Mouse (Mus musculus) stomach, embryonic 16.5 days (tissue): ENCODE data around the gene Lmx1b. TPM values are rescaled to one million over a fixed set of nuclear protein-coding genes. Genes with fewer than 3 reads are reported as not detected.

Source experiments
- ATAC-seq: fragments of 200-750 bp; cut with Nextera tagmentation; 2 replicates; pipeline ENCODE4 v1.8.0; 2017; ENCODE audit warnings: moderate number of reproducible peaks, moderate TSS enrichment; ENCODE audit not compliant: insufficient read depth, low FRiP score
- H3K27ac ChIP-seq: fragments of 300-500 bp; sonication (generic); 2 replicates; pipeline ENCODE4 v1.5.1; 2014; ENCODE audit warnings: low read length
- H3K27me3 ChIP-seq: fragments of 300-500 bp; sonication (generic); 2 replicates; pipeline ENCODE4 v1.6.1; 2014; ENCODE audit warnings: low read length, control low read depth, mixed read lengths; ENCODE audit not compliant: control insufficient read depth, insufficient read depth
- H3K36me3 ChIP-seq: fragments of 300-500 bp; sonication (generic); 2 replicates; pipeline ENCODE4 v1.6.1; 2014; ENCODE audit warnings: low read length; ENCODE audit not compliant: control insufficient read depth, insufficient read depth
- H3K4me1 ChIP-seq: fragments of 300-500 bp; sonication (generic); 2 replicates; pipeline ENCODE4 v1.6.1; 2014; ENCODE audit warnings: low read length, control low read depth, mixed read lengths; ENCODE audit not compliant: control insufficient read depth, insufficient read depth
- H3K4me2 ChIP-seq: fragments of 300-500 bp; sonication (generic); 2 replicates; pipeline ENCODE4 v1.6.1; 2014; ENCODE audit warnings: low read depth, low read length, mixed read lengths
- H3K4me3 ChIP-seq: fragments of 300-500 bp; sonication (generic); replicated peaks from 2 replicates; pipeline ENCODE4 v1.5.1; 2014; ENCODE audit warnings: mild to moderate bottlenecking, low read length
- H3K9ac ChIP-seq: fragments of 300-500 bp; sonication (generic); 2 replicates; pipeline ENCODE4 v1.6.1; 2014; ENCODE audit warnings: low read length
- H3K9me3 ChIP-seq: fragments of 300-500 bp; sonication (generic); replicated peaks from 2 replicates; pipeline ENCODE4 v1.6.1; 2016; ENCODE audit warnings: low read length, control low read depth; ENCODE audit not compliant: control insufficient read depth
- WGBS: fragments of 180-500 bp; shearing (Covaris S2); extraction: QIAGEN DNeasy Blood & Tissue Kit; methylation state at CpG from one replicate; pipeline ENCODE4 v1.1.7; 2014; 5-methylcytosine and 5-hydroxymethylcytosine counted together
- polyA plus RNA-seq: library from polyadenylated mRNA; unstranded; fragments of >200 nt; fragmentation: Nextera tagmentation; extraction: Ambion mirVana; gene quantifications from 2 replicates; pipeline ENCODE4 v1.2.1, GENCODE M21; 2015

Lmx1b gene
- polyA plus RNA-seq, 1 experiment from 2014 or later = not detected

DNA sequence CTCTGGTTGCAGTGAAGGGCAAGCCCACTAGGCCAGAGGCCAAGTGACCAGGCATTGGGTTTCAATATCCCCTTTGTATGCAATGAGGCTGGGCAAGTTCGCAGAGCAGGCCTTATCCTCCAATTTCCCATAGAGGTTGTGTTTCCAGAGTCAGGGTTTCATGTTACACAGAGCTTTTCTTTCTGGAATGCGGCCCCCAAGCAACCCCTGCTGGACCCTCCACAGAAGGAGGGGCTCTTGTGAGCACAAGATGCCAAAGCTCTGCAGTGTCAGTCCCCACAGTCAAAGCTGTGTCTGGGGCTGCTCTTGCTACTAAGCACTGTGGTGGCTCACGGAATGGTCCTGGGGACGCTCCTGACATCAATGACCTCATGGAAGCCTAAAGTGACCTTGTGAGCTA is 8.6 kb upstream of the Lmx1b start:
- 33% methylated on average over 4 of the region's 4 CpGs for WGBS
- Histone ChIP-seq H3K4me1 (no peaks in the 10 kb centered on the region), H3K9me3 (no peaks in the 10 kb centered on the region), H3K4me3 (no peak overlapping the region), H3K9ac (no peak overlapping the region), H3K36me3 (no peaks in the 10 kb centered on the region), H3K4me2 (no peak overlapping the region), H3K27me3 (peaks cover 50% of the 10 kb centered on the region), H3K27ac (no peak overlapping the region)
- ATAC-seq = peak; percentile 50; the same call in 1 of the 2 replicates

DNA sequence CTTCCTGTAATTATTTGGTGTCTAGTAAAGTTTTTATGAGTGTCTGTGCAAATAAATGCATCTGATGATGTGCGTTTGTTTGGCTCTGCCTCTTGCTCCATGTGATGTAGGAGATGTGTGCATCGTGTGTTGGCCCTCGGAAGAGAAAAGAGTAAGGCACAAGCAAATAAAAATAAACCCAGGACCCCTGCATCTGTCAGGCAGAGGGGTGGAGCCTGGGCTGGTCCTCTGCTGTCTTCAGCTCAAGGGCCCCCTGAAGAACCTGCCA is 5.9 kb upstream of the Lmx1b start:
- H3K4me2 ChIP-seq = no peak overlapping the region
- H3K27me3 ChIP-seq = peaks cover 76% of the 10 kb centered on the region
- H3K4me3 ChIP-seq = no peak overlapping the region
- H3K9me3 ChIP-seq = no peaks in the 10 kb centered on the region
- H3K27ac ChIP-seq = no peak overlapping the region
- H3K4me1 ChIP-seq = peaks cover 10% of the 10 kb centered on the region; the same call in 1 of the 2 replicates
- ATAC-seq = no peak
- WGBS = 8% methylated on average over 3 of the region's 3 CpGs
- H3K9ac ChIP-seq = no peak overlapping the region
- no peaks in the 10 kb centered on the region for H3K36me3 ChIP-seq

DNA sequence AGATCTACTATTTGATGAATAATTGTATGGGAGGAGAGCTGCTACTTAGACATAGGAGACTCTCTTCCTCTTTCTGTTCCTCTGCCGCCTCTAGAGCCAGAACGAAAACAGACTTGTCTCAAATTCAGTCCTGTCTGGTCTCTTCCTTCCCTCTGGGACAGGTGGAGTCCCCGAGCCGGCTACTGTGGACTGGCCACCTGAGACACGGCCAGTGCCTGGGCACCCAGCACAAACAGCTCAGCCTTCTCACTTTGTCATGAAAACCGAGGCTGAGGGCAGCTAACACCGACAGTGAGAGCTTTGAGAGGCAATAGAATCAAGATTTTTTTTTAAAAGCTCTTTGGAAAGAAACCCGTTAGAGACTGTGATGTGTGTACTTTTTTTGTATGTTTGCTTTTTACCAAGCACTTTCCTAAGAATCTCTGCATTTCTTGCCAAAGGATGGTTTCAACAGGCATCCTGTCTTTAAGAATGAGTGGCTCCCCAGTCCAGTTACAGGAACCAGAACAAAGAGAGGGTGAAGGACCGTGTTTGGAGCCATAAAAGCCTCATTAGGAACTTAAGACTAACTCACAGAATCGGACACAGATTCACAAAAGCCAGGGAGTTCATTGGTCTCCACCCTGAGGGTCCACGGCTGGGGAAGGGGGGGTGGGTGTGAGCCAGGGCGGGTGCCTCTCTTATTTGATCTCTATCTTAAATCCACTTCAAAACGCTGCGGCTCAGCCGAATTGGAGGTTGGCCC is 5.4 kb upstream of the Lmx1b start:
- 4% methylated on average over 15 of the region's 15 CpGs for WGBS
- ATAC-seq = no peak
- H3K4me2 ChIP-seq = no peak overlapping the region
- no peaks in the 10 kb centered on the region for H3K36me3 ChIP-seq
- H3K9ac ChIP-seq = no peak overlapping the region
- peaks cover 10% of the 10 kb centered on the region; the same call in 1 of the 2 replicates for H3K4me1 ChIP-seq
- H3K27me3 ChIP-seq = peaks cover 81% of the 10 kb centered on the region
- H3K27ac ChIP-seq = no peak overlapping the region
- H3K9me3 ChIP-seq = no peaks in the 10 kb centered on the region
- H3K4me3 ChIP-seq = no peak overlapping the region

DNA sequence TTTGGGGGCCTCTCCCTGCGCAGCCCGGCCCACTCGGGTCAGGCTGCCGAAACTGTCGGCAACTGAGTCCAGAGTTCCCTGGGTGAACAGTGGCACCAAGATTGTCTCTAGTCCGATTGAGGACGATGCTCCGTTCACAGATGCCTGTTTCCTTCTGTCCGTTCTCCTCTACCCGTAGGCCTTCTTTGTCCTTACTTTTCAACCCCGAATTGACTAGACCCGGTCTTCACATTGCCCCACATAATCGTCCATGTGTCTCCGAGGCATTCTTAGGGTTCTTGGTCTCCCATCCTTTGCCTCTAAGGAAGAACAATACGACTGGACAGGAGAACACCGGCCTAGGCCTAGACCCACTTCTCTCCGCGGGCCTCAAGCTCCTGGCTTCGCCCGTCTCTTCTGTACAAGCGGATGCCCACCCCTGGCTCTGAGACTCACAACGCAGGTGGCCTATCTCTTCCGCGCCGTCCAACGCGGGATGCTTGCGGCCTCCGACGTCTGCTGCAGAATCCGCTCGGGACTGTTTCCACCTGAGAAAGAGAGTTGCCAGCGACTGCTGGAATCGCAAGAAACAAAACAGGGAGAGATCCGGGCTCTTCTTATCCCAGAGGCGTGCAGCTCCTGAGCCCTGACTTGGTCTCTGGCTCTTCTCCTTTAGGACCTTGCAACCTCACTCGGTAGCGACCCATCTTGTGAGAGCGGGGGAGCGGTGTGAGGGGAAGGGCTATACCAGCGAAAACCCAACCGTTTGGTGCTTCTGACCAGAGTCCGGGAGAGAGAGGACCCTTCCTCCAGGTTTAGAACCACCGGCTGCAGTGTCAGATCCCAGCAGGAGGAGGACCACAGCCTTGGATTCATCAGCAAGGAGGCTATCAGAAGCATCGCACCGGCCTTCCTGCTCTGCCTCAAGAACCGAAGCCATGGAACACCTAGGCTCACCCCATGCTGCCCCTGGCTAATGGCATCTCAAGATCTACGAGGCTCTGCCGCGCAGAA is 3.7 kb upstream of the Lmx1b start:
- H3K36me3 ChIP-seq = no peaks in the 10 kb centered on the region
- 10% methylated on average over 50 of the region's 50 CpGs for WGBS
- H3K4me3 ChIP-seq = no peak overlapping the region
- H3K9me3 ChIP-seq = no peaks in the 10 kb centered on the region
- no peak overlapping the region for H3K9ac ChIP-seq
- H3K27ac ChIP-seq = no peak overlapping the region
- H3K27me3 ChIP-seq = peaks cover 96% of the 10 kb centered on the region
- H3K4me2 ChIP-seq = no peak overlapping the region
- peaks cover 17% of the 10 kb centered on the region for H3K4me1 ChIP-seq
- ATAC-seq = no peak

DNA sequence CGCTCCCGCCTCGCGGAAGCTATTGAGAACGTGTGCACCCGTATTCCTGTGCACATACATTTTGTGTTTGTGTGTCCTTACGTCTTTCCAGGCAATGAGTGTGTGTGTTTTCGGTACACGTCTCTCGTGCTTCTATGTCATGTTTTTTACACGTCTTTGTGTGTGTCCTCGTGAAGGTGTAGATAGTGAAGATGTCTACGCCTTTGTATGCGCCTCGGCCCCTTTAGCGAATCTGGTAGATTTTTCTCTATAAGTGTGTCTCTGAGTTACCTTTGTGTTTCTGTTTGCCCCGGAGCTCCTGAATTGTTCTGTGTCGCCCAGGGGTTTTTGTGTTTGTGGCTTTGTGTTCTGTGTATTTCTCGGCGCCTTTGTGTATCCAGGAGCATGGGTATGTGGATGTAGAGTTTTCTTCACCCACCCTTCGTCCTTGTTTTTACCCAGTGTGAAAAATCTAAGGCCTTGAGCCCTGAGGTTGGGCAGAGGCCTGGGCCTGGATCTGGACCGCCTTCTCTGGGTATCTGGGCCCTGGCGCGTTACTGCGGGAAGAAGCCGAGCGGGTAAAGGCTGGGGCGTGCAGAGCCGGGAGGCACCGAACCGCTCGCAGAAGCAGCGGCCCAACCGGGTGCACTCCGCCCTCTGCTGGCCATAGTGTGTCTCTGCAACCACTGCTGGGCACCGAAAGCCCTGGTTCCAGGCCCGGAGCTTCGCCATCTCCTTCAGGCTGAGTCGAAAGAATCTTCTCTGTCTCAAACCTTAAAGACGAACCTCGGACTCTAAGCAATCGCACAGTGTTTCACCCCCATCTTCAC is 2.5 kb upstream of the Lmx1b start:
- ATAC-seq = peak; percentile 34; the same call in 1 of the 2 replicates
- Histone ChIP-seq H3K9me3 (no peaks in the 10 kb centered on the region), H3K4me1 (peaks cover 17% of the 10 kb centered on the region), H3K4me2 (no peak overlapping the region; the same call in 1 of the 2 replicates), H3K4me3 (peak overlapping the region; percentile 21), H3K36me3 (no peaks in the 10 kb centered on the region), H3K27ac (no peak overlapping the region), H3K9ac (no peak overlapping the region), H3K27me3 (peaks cover 98% of the 10 kb centered on the region)
- 2% methylated on average over 42 of the region's 42 CpGs for WGBS

DNA sequence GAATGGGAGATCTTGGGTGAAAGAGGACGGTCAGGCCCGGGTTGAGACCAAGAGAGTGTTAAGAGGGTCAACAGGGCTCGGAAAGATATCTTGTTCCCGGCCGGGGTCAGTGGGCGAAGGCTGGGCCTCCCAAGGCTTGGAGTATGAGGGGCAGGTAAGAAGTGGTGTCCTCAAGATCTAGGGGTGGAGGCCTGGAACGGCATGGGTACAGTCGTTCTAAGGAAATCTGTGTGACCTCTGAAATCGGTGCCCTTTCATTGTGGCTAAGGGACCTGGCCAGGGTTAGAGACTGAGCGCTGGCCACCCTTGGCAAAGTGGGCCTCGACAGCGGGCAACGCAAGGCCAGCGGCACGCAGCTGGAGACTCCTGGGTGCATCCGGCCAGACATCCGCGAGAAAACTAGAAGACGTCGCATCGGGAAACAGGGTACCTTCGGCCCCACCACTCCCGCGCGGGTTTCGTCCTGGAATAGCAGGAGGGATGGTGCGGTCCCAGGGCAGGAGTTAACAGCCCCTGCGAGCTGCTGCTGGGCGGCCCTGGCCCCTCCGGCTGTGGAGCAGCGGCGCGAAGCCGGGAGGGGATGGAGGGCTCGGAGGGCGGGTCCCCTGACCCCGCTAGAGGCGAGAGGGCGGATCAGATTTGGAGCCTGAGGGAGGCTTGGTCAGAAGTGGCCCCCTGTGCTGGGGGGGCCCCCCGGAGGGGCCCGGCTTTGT is 1.7 kb upstream of the Lmx1b start:
- 2% methylated on average over 41 of the region's 41 CpGs for WGBS
- Histone ChIP-seq H3K27me3 (peaks cover 98% of the 10 kb centered on the region), H3K4me2 (no peak overlapping the region), H3K9me3 (no peaks in the 10 kb centered on the region), H3K36me3 (no peaks in the 10 kb centered on the region), H3K27ac (no peak overlapping the region), H3K9ac (no peak overlapping the region), H3K4me1 (peaks cover 17% of the 10 kb centered on the region), H3K4me3 (peak overlapping the region; percentile 21)
- no peak for ATAC-seq

DNA sequence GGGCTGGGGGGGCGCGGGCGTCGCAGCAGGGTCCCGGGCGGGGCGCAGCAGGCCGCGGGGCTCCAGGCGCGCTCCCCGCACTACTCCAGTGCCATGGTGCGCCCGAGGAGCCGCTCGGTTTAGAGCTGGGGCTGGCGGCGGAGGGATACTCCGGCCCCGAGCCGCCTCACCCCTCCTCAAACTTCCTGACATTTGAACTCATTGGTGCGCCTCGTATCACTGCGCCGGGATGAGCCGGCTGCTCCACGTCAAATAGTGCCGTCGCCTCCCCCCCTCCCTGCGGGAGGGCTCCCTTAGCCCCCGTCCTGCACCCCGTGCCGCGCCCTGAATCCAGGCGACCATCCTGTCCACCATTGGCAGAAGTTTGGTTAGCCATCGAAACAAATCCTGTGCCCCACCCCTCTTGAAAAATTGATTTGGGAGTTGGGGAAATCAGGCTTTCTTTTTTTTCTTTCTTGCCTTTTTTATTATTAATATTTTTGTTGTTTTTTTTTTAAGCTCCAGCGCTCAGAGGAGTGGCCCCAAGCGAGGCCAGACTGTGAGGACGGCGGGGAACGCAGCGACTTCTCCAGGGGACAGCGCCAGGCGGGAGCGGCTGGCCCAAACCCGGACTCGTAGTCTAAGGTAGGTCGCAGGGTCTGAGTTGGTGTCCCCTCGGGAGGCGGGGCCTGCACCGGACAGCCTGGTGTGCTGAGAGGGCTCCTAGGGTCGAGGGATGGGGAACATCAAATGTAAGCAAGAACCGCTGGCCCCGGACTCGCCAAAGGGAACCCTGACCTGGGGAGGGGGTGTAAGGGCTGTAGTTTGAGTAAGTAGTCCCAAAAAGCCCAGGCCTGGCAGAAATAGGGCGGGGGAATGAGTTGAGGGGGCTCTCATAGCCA is 907 bp upstream of the Lmx1b start:
- Histone ChIP-seq H3K9ac (no peak overlapping the region), H3K27me3 (peaks cover 95% of the 10 kb centered on the region), H3K27ac (no peak overlapping the region), H3K4me2 (peak overlapping the region; percentile 72), H3K9me3 (no peaks in the 10 kb centered on the region), H3K36me3 (no peaks in the 10 kb centered on the region), H3K4me3 (peak overlapping the region; percentile 47), H3K4me1 (peaks cover 21% of the 10 kb centered on the region)
- WGBS = under 1% methylated on average over 44 of the region's 56 CpGs
- ATAC-seq = no peak
